Mouse (Mus musculus): ENCODE results near the gene Usp13. TPM values are rescaled to one million over a fixed set of nuclear protein-coding genes. Genes with fewer than 3 reads are reported as not detected.

Gene Usp13
- polyA plus RNA-seq (2015; fragmentation: Nextera tagmentation; extraction: Ambion mirVana): 3.3 and 4.1 TPM in 2 replicates

DNA sequence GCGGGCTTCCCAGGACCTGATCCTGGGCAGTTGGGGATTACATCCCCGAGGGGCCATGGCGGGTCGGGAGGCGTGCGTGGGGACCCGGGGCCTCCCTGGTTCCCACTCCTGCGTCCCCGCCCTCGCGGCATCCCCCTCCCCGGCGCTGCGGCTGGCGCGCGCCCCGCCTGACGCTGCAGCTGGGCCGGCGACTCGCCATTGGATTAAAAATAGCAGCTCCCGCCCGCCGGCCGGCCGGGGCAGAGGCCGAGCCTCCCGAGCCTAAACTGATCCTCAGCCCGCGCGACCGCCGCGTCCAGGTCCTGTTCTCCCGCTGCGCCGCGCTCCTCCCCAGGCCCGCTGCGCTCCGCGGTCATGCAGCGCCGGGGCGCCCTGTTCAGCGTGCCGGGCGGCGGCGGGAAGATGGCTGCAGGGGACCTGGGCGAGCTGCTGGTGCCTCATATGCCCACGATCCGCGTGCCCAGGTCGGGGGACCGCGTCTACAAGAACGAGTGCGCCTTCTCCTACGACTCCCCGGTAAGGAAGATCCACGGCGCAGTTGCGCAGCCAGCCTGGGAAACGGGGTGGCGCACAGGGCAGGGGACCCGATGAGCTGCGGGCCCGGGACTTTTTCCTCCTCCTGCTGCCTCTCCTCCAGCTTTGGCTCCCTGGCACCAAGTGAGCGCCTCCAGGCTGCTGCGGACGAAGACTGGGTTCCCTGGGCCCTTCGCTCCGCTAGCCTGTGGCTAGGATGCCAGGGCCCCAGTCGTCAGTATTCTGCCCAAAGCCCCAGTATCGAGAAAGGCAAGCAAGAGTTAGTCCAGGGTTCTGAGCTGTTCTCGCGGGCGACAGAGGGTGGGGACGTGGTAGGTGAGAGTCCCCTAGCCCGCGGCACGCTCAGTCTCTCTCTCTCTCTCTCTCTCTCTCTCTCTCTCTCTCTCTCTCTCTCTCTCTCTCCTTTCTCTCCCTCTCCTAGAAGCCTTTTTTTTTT, at the start of gene Usp13:
Gene Usp13, plus strand, starts transcription at position 190 of the 970 bp plus-strand sequence.
- H3K4me3 ChIP-seq (replicated peaks): peak within 1 kb of the TSS; percentile 80
- H3K27me3 ChIP-seq (replicated peaks): no peaks in the 10 kb centered on the region
- peak within 1 kb of the TSS; percentile 89 for H3K4me2 ChIP-seq
- no peaks in the 10 kb centered on the region for H3K36me3 ChIP-seq
- peak within 1 kb of the TSS; percentile 79 for H3K27ac ChIP-seq
- WGBS: under 1% methylated on average over 79 of the region's 84 CpGs
- H3K4me1 ChIP-seq: peaks cover under 1% of the 10 kb centered on the region; the same call in 1 of the 2 replicates
- no peaks in the 10 kb centered on the region for H3K9me3 ChIP-seq
- peak within 1 kb of the TSS; percentile 69 for H3K9ac ChIP-seq
- ATAC-seq (ENCODE audit: insufficient read depth, low FRiP score, low read depth): peak; percentile 80

DNA sequence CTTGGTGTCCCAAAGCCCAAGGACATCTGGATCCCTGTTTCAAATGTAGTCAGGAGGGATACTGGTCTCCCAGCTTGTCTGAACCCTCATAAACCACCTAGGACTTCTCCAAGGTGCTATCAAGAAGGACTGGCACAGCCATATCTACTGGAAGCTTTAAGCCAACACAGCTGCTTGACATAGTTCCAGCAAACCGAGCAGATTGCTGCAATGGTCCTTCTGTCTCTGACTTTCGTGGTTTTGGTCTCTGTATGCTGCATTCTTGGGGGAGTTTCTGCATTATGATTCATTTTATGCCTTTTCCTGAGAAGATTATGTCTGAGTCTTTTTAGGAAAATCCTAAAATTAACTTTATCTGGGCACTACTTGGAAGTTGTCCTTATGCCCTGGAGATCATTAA, 46.6 kb upstream of the Usp13 start:
- WGBS: 72% methylated on average over 2 of the region's 2 CpGs
- ATAC-seq (ENCODE audit: insufficient read depth, low FRiP score, low read depth): no peak

DNA sequence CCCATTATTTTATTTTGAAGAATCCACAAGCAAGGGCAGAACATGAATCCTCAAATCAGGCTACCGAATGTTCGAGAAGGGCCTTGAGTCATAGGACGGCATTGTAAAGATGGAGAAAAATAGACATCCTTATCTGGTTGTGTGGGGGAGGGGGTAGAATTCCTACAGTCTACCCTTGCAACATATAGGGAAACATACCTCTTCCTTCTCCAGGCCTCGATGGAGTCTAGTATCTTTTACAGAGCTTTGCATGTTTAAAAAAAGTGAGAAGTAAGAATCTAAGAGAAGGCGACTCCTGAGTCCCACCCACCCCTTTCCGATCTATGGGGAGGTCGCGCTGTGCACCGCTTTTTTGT, 367 bp upstream of the Usp13 start:
- Histone ChIP-seq H3K27ac (peak overlapping the region; percentile 79; the same call in 1 of the 2 replicates), H3K27me3 (replicated peaks) (no peaks in the 10 kb centered on the region), H3K9ac (no peak overlapping the region), H3K9me3 (no peaks in the 10 kb centered on the region), H3K36me3 (no peaks in the 10 kb centered on the region), H3K4me3 (replicated peaks) (peak overlapping the region; percentile 80), H3K4me1 (no peaks in the 10 kb centered on the region), H3K4me2 (peak overlapping the region; percentile 89)
- peak; percentile 10; the same call in 1 of the 2 replicates for ATAC-seq (ENCODE audit: insufficient read depth, low FRiP score, low read depth)
- 4% methylated on average over 9 of the region's 9 CpGs for WGBS

More for the DNA sequence above, 46.6 kb upstream of the Usp13 start:
- H3K27ac ChIP-seq: no peak overlapping the region
- H3K36me3 ChIP-seq: no peaks in the 10 kb centered on the region
- H3K9me3 ChIP-seq: no peaks in the 10 kb centered on the region
- no peaks in the 10 kb centered on the region for H3K4me1 ChIP-seq
- H3K27me3 ChIP-seq (replicated peaks): no peaks in the 10 kb centered on the region
- no peak overlapping the region for H3K4me3 ChIP-seq (replicated peaks)
- no peak overlapping the region for H3K9ac ChIP-seq
- H3K4me2 ChIP-seq: no peak overlapping the region

DNA sequence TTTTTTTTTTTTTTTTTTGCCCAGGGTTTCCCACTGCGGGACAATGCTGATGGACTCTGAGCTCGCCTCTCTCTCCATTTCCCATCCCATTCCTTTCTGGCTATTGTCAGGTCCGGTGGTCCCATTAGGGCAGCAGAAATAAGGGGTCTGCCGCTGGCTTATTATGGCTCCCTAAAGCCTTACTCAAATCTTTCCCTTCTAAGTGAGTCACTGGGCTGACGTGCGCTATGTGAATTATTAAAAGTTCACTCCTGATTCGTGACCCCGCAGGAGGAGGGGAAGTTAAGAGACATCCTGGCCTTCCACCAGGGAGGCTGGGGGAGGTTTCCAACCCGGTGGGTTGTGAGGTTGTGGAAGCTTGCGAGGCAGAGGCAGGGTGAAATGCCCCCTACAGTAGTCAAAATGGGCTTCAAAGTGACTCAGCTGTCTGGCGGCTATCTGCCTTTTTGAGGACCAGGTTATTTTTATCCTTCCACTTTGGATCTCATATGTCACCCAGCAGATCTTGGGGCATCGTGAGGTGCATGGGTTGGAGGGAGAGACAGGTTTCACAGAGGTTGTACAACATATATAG, 1.1 kb downstream of the Usp13 start:
- Histone ChIP-seq H3K9ac (no peak overlapping the region), H3K36me3 (no peaks in the 10 kb centered on the region), H3K27me3 (replicated peaks) (no peaks in the 10 kb centered on the region), H3K4me3 (replicated peaks) (peak overlapping the region; percentile 80), H3K27ac (no peak overlapping the region), H3K4me1 (peaks cover 3% of the 10 kb centered on the region; the same call in 1 of the 2 replicates), H3K9me3 (no peaks in the 10 kb centered on the region), H3K4me2 (peak overlapping the region; percentile 89)
- no peak for ATAC-seq (ENCODE audit: insufficient read depth, low FRiP score, low read depth)
- WGBS: 4% methylated on average over 12 of the region's 12 CpGs

DNA sequence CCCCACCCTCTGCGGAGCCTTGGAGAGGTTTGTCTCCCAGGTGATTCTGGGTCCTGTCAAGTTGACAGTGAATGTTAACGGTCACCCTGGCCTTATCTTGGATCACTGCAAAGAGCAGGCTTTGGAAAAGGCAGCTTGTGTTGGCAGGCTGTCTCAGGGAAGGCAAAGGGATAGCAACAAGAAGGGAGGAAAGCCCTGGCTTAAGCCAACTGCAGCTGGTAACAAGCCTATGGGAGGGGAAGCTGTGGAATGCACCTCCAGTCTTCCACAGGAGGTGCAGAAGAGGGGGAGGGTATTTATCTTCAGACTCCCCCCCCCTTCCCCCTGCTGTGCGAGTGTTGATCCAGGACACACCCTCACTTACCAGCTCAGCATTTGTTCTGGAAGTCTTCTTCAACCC, 5.3 kb downstream of the Usp13 start:
- 0 out of 2 replicates have a peak overlapping the region, but pooled peaks have one; percentile 2 for H3K4me2 ChIP-seq
- peak; percentile 65 for ATAC-seq (ENCODE audit: insufficient read depth, low FRiP score, low read depth)
- no peaks in the 10 kb centered on the region for H3K9me3 ChIP-seq
- no peaks in the 10 kb centered on the region for H3K36me3 ChIP-seq
- WGBS: 31% methylated on average over 3 of the region's 3 CpGs
- no peak overlapping the region for H3K27ac ChIP-seq
- peaks cover 3% of the 10 kb centered on the region; the same call in 1 of the 2 replicates for H3K4me1 ChIP-seq
- H3K9ac ChIP-seq: no peak overlapping the region
- H3K4me3 ChIP-seq (replicated peaks): no peak overlapping the region
- no peaks in the 10 kb centered on the region for H3K27me3 ChIP-seq (replicated peaks)

DNA sequence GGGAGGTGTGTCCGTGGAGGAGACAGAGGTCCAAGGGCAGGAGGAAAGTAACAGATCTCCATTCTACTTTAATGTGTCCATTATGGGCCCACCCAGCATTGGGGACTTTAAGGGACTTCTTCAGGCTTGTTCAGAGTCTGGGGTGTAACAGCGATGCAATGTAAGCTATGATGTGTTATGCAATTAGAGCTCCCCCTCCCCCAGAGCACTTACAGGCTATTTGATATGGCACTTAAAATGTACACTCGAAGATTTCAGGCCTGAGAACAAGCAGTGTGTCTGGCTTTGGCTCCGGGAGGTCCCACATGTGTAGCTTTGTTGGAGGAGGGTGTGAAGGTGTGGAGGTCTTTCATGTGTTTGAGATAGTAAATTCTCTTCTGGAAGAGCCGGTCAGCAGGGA, 7.6 kb downstream of the Usp13 start:
- no peak for ATAC-seq (ENCODE audit: insufficient read depth, low FRiP score, low read depth)
- Histone ChIP-seq H3K9me3 (no peaks in the 10 kb centered on the region), H3K36me3 (no peaks in the 10 kb centered on the region), H3K9ac (no peak overlapping the region), H3K27ac (no peak overlapping the region), H3K4me1 (peaks cover 3% of the 10 kb centered on the region; the same call in 1 of the 2 replicates), H3K27me3 (replicated peaks) (no peaks in the 10 kb centered on the region), H3K4me2 (no peak overlapping the region), H3K4me3 (replicated peaks) (no peak overlapping the region)
- 77% methylated on average over 5 of the region's 5 CpGs for WGBS

DNA sequence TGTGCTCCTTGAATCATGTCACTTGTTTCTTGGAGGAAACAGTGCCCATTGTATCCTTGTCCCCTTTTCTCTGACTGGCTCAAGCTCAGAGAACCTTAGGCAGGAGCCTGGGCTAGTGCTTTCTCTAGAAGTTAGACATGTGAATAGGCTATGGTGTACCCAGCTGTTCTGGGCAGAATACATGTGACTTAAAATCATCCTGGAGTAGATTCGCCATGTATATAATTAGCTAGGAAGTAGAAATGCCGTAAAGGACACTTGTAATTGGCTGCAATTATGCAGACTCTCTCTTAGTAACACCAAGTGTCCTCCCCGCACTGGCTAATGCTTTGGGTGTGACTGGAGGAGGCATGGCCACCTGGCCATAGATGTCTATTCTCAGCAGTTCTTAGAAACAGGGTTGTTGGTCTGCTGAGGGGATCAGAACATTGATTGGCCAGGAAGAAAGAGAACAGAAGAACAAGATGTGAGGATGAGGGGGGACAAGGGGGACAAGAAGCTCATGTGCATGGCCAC, 8.7 kb downstream of the Usp13 start:
- Histone ChIP-seq H3K4me2 (no peak overlapping the region), H3K27me3 (replicated peaks) (no peaks in the 10 kb centered on the region), H3K36me3 (no peaks in the 10 kb centered on the region), H3K9me3 (no peaks in the 10 kb centered on the region), H3K4me3 (replicated peaks) (no peak overlapping the region), H3K27ac (no peak overlapping the region), H3K4me1 (peaks cover 3% of the 10 kb centered on the region; the same call in 1 of the 2 replicates), H3K9ac (no peak overlapping the region)
- WGBS: 89% methylated on average over 3 of the region's 3 CpGs
- ATAC-seq (ENCODE audit: insufficient read depth, low FRiP score, low read depth): no peak

DNA sequence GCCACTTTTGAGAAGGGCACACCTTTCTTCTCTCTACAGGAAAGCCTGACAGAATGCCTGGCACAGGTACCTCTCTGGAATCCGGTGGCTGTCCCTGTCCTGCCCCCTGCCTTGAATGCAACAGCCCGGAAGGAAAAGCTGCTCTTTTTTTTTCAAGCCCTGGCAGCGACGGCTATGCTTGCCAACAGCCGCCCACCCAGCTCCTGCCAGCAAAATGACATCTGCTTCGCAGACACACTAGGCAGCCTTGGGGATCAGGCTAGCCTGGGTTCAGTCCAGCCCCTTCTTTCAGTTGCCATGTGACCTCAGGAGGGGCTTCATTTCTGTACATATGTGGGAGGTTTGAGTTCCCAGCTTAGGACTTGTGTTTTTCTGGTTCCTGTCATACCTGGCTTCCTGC, 9.4 kb downstream of the Usp13 start:
- Histone ChIP-seq H3K4me2 (no peak overlapping the region), H3K4me1 (peaks cover 3% of the 10 kb centered on the region; the same call in 1 of the 2 replicates), H3K9me3 (no peaks in the 10 kb centered on the region), H3K36me3 (no peaks in the 10 kb centered on the region), H3K9ac (no peak overlapping the region), H3K4me3 (replicated peaks) (no peak overlapping the region), H3K27me3 (replicated peaks) (no peaks in the 10 kb centered on the region), H3K27ac (no peak overlapping the region)
- WGBS: 77% methylated on average over 6 of the region's 6 CpGs
- no peak for ATAC-seq (ENCODE audit: insufficient read depth, low FRiP score, low read depth)

DNA sequence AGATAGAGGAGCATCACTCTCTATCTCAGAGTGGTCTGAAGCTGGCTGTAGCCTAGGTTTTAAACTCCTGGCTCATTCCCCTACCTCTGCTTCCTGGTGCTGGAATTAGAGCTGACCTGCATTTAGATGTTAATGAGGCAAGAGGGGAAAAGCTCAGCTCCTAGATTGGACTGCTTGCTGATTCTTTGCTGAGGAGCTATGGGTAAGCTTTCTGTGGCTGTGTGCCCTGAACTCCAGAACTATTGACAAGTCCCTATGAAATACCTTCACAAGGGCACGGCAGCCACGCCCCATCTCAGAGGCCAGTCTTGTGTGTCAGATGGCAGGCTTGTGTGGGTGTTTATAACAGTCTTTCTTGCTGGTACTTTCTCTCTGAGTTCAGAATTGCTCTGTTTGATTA, 16.5 kb downstream of the Usp13 start:
- no peak overlapping the region for H3K9ac ChIP-seq
- no peaks in the 10 kb centered on the region for H3K36me3 ChIP-seq
- WGBS: 52% methylated on average over 2 of the region's 2 CpGs
- H3K27me3 ChIP-seq (replicated peaks): no peaks in the 10 kb centered on the region
- no peak for ATAC-seq (ENCODE audit: insufficient read depth, low FRiP score, low read depth)
- H3K4me2 ChIP-seq: no peak overlapping the region
- H3K27ac ChIP-seq: no peak overlapping the region
- no peak overlapping the region for H3K4me3 ChIP-seq (replicated peaks)
- no peaks in the 10 kb centered on the region for H3K4me1 ChIP-seq
- H3K9me3 ChIP-seq: no peaks in the 10 kb centered on the region

DNA sequence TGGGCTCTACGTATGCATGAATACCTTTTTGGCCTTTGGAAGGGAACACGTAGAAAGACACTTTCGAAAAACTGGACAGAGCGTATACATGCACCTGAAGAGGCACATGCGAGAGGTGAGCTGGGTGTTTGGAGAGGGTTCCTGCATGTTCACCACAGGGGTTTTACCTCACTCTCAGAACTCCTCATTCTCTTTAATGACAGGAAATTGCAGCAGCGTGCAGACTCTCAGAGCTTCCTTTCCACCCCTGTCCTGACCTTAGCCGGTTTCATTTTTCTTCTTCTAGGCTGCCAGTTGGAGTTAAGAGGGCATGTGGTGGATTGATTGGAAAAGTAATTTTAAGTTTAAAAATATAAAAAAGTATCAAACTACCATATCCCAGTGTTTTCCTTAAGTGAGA, 20.5 kb downstream of the Usp13 start:
- 78% methylated on average over 7 of the region's 7 CpGs for WGBS
- Histone ChIP-seq H3K4me1 (no peaks in the 10 kb centered on the region), H3K27me3 (replicated peaks) (no peaks in the 10 kb centered on the region), H3K36me3 (no peaks in the 10 kb centered on the region), H3K9me3 (no peaks in the 10 kb centered on the region), H3K4me3 (replicated peaks) (no peak overlapping the region), H3K9ac (no peak overlapping the region), H3K27ac (no peak overlapping the region), H3K4me2 (no peak overlapping the region)
- ATAC-seq (ENCODE audit: insufficient read depth, low FRiP score, low read depth): no peak

DNA sequence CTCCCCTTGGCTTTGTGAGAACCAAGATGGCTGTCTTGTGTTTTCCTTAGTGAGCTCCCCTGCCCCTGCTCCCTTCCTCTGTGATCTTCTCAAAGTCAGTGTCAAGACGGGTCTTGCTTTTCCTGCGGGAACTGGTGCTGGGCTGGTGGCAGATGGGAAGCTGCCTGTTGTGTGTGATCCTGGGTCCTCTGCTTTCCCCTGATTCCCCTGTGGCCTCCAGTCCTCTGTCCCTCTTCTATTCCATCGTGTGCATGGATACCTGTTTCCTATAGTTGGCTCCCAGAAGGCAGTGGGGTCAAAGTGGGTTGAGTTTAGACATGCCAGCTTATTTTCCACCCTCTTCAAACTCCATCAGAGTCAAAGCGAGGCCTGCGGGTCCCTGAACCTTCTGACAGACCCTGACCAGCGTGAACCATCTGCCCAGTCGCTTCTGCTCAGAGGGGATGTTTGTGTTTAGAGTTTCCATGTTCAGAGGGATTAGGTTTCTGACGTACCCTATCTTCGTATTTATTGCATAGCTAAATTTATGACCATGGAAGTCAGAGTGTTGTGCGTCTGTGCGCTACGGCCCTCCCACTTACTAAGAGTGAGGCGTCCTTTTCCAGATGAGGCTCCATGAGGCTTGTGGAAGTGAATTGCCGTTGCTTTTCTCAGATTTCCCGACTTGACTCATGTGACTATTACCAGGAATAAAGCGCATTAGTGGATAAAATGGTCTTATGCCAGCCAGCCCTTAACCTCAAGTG, 39.2 kb downstream of the Usp13 start:
- H3K9me3 ChIP-seq: no peaks in the 10 kb centered on the region
- no peak overlapping the region for H3K4me3 ChIP-seq (replicated peaks)
- no peak overlapping the region for H3K9ac ChIP-seq
- H3K27ac ChIP-seq: no peak overlapping the region
- H3K36me3 ChIP-seq: no peaks in the 10 kb centered on the region
- 55% methylated on average over 16 of the region's 16 CpGs for WGBS
- no peaks in the 10 kb centered on the region for H3K4me1 ChIP-seq
- no peaks in the 10 kb centered on the region for H3K27me3 ChIP-seq (replicated peaks)
- H3K4me2 ChIP-seq: no peak overlapping the region
- no peak; the same call in 1 of the 2 replicates for ATAC-seq (ENCODE audit: insufficient read depth, low FRiP score, low read depth)

Measured in stomach, embryonic 15.5 days (tissue).